Mouse (Mus musculus): ENCODE measurements around the gene Tex14. TPM values are rescaled to one million over a fixed set of nuclear protein-coding genes. Genes with fewer than 3 reads are reported as not detected.

The Tex14 gene
- polyA plus RNA-seq, 1 experiment, result 0.55 TPM

DNA sequence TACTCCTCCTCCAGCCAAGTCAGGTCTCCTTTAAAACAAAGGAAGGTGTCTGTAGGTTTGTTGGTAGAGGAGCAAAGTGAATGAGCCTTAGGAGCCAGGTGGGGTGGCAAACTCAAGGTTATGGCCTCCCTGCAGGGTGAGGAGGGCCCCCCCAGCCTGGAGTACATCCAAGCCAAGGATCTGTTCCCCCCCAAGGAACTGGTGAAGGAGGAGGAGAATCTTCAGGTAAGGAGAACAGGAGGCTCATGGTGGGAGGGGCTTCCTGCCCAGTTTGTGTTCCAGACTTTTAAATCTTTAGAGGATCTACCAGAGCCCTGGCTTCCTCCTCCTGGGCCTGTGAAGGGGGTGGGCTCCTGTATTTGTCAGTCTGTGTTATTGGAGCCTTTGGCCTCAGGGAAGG, 192.2 kb downstream of the Tex14 start:
- Histone ChIP-seq H3K4me1 (replicated peaks; ENCODE audit: control insufficient read depth, insufficient read depth, low read length) (peaks cover 25% of the 10 kb centered on the region), H3K27ac (ENCODE audit: control insufficient read depth, insufficient read depth, low read length) (no peak overlapping the region), H3K36me3 (ENCODE audit: control insufficient read depth, insufficient read depth, low read length) (peaks cover 40% of the 10 kb centered on the region), H3K27me3 (ENCODE audit: control insufficient read depth, insufficient read depth, low read length) (no peaks in the 10 kb centered on the region), H3K4me3 (ENCODE audit: control insufficient read depth, insufficient read depth, low read length) (no peak overlapping the region)
- TF ChIP-seq POLR2A (IDR thresholded peaks at IDR 0.05; ENCODE audit: control insufficient read depth, extremely low read depth, insufficient read depth, low read length, poor library complexity) (no peak), CTCF (IDR thresholded peaks at IDR 0.05; ENCODE audit: borderline replicate concordance, control insufficient read depth, extremely low read depth, insufficient read depth, low read length, poor library complexity) (no peak)
- no peak for DNase-seq

DNA sequence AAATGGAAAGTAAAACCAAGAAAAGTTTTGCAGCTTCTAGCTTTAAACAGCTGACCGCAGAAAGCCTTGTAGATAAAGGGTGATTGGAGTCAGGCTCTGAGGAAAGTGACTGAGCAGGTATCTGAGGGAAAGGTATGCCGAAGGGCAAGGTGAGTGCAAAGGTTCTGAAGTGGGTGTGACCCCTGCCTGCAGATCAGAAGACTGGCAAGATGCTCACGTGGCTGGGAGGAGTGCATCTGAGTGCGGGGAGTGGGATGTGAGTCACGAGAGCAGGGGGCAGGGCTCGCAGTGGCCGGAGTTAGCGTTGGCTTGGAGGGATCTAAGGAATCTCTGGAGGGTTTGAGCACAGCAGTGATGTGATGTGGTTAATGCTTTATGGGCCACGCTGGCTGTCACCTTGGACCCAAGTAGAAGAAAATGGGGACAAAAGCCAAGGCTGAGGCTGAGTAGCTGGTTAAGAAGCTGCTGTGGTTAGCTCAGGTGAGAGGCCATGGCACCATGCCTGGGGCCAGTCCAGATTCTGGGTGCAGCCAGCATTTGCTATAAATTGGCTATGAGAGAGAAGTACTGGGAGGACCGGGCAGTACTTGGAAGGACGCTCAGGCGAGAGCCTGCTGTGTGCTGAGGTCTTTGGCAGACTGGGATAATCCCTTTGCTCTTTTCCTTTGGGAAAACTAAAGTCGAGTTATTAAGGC, 194.7 kb downstream of the Tex14 start:
- Histone ChIP-seq H3K4me1 (replicated peaks; ENCODE audit: control insufficient read depth, insufficient read depth, low read length) (peaks cover 15% of the 10 kb centered on the region), H3K4me3 (ENCODE audit: control insufficient read depth, insufficient read depth, low read length) (no peak overlapping the region), H3K27ac (ENCODE audit: control insufficient read depth, insufficient read depth, low read length) (no peak overlapping the region), H3K27me3 (ENCODE audit: control insufficient read depth, insufficient read depth, low read length) (no peaks in the 10 kb centered on the region), H3K36me3 (ENCODE audit: control insufficient read depth, insufficient read depth, low read length) (peaks cover 65% of the 10 kb centered on the region)
- TF ChIP-seq POLR2A (IDR thresholded peaks at IDR 0.05; ENCODE audit: control insufficient read depth, extremely low read depth, insufficient read depth, low read length, poor library complexity), result no peak
- TF ChIP-seq CTCF (IDR thresholded peaks at IDR 0.05; ENCODE audit: borderline replicate concordance, control insufficient read depth, extremely low read depth, insufficient read depth, low read length, poor library complexity), result no peak
- no peak for DNase-seq
- WGBS, result 94% methylated on average over 13 of the region's 13 CpGs

DNA sequence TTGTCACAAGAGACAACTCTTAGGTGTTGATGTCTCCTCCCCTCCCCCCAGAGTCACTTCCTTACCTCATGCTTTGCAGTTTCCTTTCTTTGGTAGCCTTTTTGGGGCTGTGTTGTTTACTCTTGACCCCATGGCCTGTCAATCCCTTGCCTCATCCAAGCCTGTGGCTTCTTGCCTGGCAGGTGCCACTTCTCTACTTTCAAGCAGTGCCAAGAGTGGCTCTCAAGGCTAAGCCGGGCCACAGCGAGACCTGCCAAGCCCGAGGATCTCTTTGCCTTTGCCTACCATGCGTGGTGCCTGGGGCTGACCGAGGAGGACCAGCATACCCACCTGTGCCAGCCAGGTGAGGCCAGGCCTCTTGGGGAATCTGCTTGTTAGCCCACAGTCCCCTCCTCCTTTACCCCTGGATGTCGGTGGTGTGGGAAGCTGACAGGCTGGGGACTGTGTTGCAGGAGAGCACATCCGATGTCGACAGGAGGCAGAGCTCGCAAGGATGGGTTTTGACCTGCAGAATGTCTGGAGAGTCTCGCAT, 195.5 kb downstream of the Tex14 start:
- peaks cover 73% of the 10 kb centered on the region for H3K36me3 ChIP-seq (ENCODE audit: control insufficient read depth, insufficient read depth, low read length)
- WGBS, result 94% methylated on average over 10 of the region's 10 CpGs

DNA sequence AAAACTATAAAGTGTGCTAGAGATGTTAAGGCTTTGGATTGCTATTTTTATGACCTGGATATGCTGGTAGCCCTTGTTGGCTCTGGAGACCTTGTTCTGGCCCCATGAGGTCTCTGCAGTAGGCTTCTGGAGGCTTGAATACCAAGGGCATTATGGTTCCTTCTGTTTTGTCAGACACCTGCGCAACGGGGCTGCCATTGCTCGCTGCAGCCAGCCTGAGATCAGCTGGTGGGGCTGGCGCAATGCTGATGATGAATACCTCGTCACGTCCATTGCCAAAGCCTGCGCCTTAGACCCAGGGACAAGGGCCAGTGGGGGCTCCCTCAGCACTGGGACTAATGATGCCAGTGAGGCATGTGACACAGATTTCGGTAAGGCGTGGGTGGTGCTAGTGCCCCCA, 197.4 kb downstream of the Tex14 start:
- TF ChIP-seq POLR2A (IDR thresholded peaks at IDR 0.05; ENCODE audit: control insufficient read depth, extremely low read depth, insufficient read depth, low read length, poor library complexity), result no peak
- TF ChIP-seq CTCF (IDR thresholded peaks at IDR 0.05; ENCODE audit: borderline replicate concordance, control insufficient read depth, extremely low read depth, insufficient read depth, low read length, poor library complexity), result no peak
- Histone ChIP-seq H3K27ac (ENCODE audit: control insufficient read depth, insufficient read depth, low read length) (no peak overlapping the region), H3K27me3 (ENCODE audit: control insufficient read depth, insufficient read depth, low read length) (no peaks in the 10 kb centered on the region), H3K4me1 (replicated peaks; ENCODE audit: control insufficient read depth, insufficient read depth, low read length) (no peaks in the 10 kb centered on the region), H3K4me3 (ENCODE audit: control insufficient read depth, insufficient read depth, low read length) (no peak overlapping the region), H3K36me3 (ENCODE audit: control insufficient read depth, insufficient read depth, low read length) (peaks cover 88% of the 10 kb centered on the region)
- DNase-seq, result no peak
- 99% methylated on average over 9 of the region's 9 CpGs for WGBS

More for the DNA sequence above, 195.5 kb downstream of the Tex14 start:
- H3K4me1 ChIP-seq (replicated peaks; ENCODE audit: control insufficient read depth, insufficient read depth, low read length), result peaks cover 12% of the 10 kb centered on the region
- DNase-seq, result no peak
- H3K4me3 ChIP-seq (ENCODE audit: control insufficient read depth, insufficient read depth, low read length), result no peak overlapping the region
- TF ChIP-seq CTCF (IDR thresholded peaks at IDR 0.05; ENCODE audit: borderline replicate concordance, control insufficient read depth, extremely low read depth, insufficient read depth, low read length, poor library complexity) (no peak), POLR2A (IDR thresholded peaks at IDR 0.05; ENCODE audit: control insufficient read depth, extremely low read depth, insufficient read depth, low read length, poor library complexity) (no peak)
- no peaks in the 10 kb centered on the region for H3K27me3 ChIP-seq (ENCODE audit: control insufficient read depth, insufficient read depth, low read length)
- H3K27ac ChIP-seq (ENCODE audit: control insufficient read depth, insufficient read depth, low read length), result no peak overlapping the region

DNA sequence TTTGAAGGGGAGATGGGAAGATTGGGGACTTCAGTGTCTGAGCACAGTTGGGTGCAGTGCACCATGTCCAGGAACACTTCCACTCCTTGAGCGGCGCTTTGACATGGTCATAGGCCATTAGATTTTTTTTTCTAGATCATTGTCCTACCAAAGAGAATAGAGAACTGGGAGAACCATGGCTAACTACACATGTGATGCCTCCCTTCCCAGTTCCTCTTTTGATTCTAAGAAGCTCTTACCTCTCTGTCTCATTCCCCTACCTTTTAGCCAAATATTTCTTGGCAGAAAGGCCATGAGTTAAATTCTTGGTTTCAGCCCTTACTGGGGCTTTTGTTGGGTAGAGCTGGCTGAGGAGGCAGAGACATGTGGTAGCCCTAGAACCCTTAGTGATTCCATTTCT, 198.7 kb downstream of the Tex14 start:
- TF ChIP-seq CTCF (IDR thresholded peaks at IDR 0.05; ENCODE audit: borderline replicate concordance, control insufficient read depth, extremely low read depth, insufficient read depth, low read length, poor library complexity) (no peak), POLR2A (IDR thresholded peaks at IDR 0.05; ENCODE audit: control insufficient read depth, extremely low read depth, insufficient read depth, low read length, poor library complexity) (no peak)
- Histone ChIP-seq H3K27ac (ENCODE audit: control insufficient read depth, insufficient read depth, low read length) (no peak overlapping the region), H3K4me1 (replicated peaks; ENCODE audit: control insufficient read depth, insufficient read depth, low read length) (no peaks in the 10 kb centered on the region), H3K36me3 (ENCODE audit: control insufficient read depth, insufficient read depth, low read length) (peaks cover 89% of the 10 kb centered on the region), H3K27me3 (ENCODE audit: control insufficient read depth, insufficient read depth, low read length) (no peaks in the 10 kb centered on the region), H3K4me3 (ENCODE audit: control insufficient read depth, insufficient read depth, low read length) (no peak overlapping the region)
- 98% methylated on average over 2 of the region's 2 CpGs for WGBS
- no peak for DNase-seq

Other genes with a start within 250 kb of the Tex14 start
- 3.6 and 4.2 TPM in 2 replicates for gene Ppm1e, start 46.0 kb upstream of the Tex14 start, polyA plus RNA-seq (2012; rRNA removed)
- 2.5 and 3.1 TPM in 2 replicates for gene Rad51c, start 111 bp upstream of the Tex14 start, polyA plus RNA-seq (2012; rRNA removed)
- 0.06 TPM in 1 of 2 replicates, not detected in the other for gene Gm11492, start 161.6 kb downstream of the Tex14 start, polyA plus RNA-seq (2012; rRNA removed)
- gene Sept4, start 163.8 kb downstream of the Tex14 start, polyA plus RNA-seq (2012; rRNA removed), result 12.6 and 13.2 TPM in 2 replicates
- gene Mtmr4, start 187.1 kb downstream of the Tex14 start, polyA plus RNA-seq (2012; rRNA removed), result 47.0 and 51.1 TPM in 2 replicates
- gene Hsf5, start 212.1 kb downstream of the Tex14 start, polyA plus RNA-seq (2012; rRNA removed), result 0.04 and 0.05 TPM in 2 replicates

Data from thymus, adult 2 months (tissue).